Mouse (Mus musculus) ES-E14 (cell line): Measurements from ENCODE around the gene Med15.
"Not testable (repeated sequence)": the region's sequence is repeated elsewhere in the genome, so short reads cannot be mapped to it uniquely, and the experiment has no call there.

Experiments
- CHD2 ChIP-seq: IDR thresholded peaks from 2 replicates; pipeline ENCODE4 v1.6.1; 2014; ENCODE audit warnings: mild to moderate bottlenecking, low read depth, low read length, inconsistent platforms
- HCFC1 ChIP-seq: IDR thresholded peaks from 2 replicates; pipeline ENCODE4 v1.6.1; 2012; ENCODE audit warnings: low read length, inconsistent platforms, borderline replicate concordance; ENCODE audit not compliant: insufficient read depth
- ZNF384 ChIP-seq: IDR thresholded peaks from 2 replicates; pipeline ENCODE4 v1.6.1; 2012; ENCODE audit warnings: low read depth, low read length, inconsistent platforms

DNA sequence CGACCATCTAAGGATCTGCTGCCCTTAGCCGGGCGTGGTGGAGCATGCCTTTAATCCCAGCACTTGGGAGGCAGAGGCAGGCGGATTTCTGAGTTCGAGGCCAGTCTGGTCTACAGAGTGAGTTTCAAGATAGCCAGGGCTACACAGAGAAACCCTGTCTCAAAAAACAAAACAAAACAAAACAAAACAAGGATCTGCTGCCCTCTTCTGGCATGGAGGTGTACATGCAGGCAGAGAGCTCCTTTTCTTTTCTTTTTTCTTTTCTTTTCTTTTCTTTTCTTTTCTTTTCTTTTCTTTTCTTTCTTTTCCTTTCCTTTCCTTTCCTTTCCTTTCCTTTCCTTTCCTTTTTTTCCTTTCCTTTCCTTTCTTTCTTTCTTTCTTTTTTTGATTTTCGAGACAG, 118.0 kb downstream of the Med15 start:
- not testable (repeated sequence) for TF ChIP-seq HCFC1, CHD2, ZNF384
